Mouse (Mus musculus): ENCODE measurements around the gene Spata2l.
"Not testable (repeated sequence)": the region's sequence is repeated elsewhere in the genome, so short reads cannot be mapped to it uniquely, and the experiment has no call there.

Gene Spata2l

GRCm38 (mm10) chr8:123202288-123202687 is 33.7 kb downstream of the Spata2l start:
- peak; percentile 43 for DNase-seq (ENCODE audit: low read depth, low spot score)

- DNase-seq (ENCODE audit: low read depth, low spot score), result no peak
Observed at GRCm38 (mm10) chr8:123199864-123200263, 36.2 kb downstream of the Spata2l start.

- DNase-seq (ENCODE audit: low read depth, low spot score), result not testable (repeated sequence)
Observed at GRCm38 (mm10) chr8:123197016-123197415, 39.0 kb downstream of the Spata2l start.

- no peak for DNase-seq (ENCODE audit: low read depth, low spot score)
Observed at GRCm38 (mm10) chr8:123193771-123194170, 42.3 kb downstream of the Spata2l start.

- no peak for DNase-seq (ENCODE audit: low read depth, low spot score)
Observed at GRCm38 (mm10) chr8:123191908-123192307, 44.1 kb downstream of the Spata2l start.

- no peak for DNase-seq (ENCODE audit: low read depth, low spot score)
Observed at GRCm38 (mm10) chr8:123190678-123191077, 45.4 kb downstream of the Spata2l start.

GRCm38 (mm10) chr8:123188841-123189240 is 47.2 kb downstream of the Spata2l start:
- no peak for DNase-seq (ENCODE audit: low read depth, low spot score)

GRCm38 (mm10) chr8:123188006-123188405 is 48.0 kb downstream of the Spata2l start:
- no peak for DNase-seq (ENCODE audit: low read depth, low spot score)

GRCm38 (mm10) chr8:123185566-123186409 is 50.2 kb downstream of the Spata2l start, which contains the start of gene Dpep1:
Gene Dpep1, plus strand, starts transcription at chr8:123186242.
- no peak for DNase-seq (ENCODE audit: low read depth, low spot score)

GRCm38 (mm10) chr8:123181391-123181790 is 54.6 kb downstream of the Spata2l start:
- DNase-seq (ENCODE audit: low read depth, low spot score), result no peak
